Mouse (Mus musculus): ENCODE data around the gene Strada. TPM values are rescaled to one million over a fixed set of nuclear protein-coding genes. Genes with fewer than 3 reads are reported as not detected.

Strada gene
- total and polyA plus RNA-seq, 2 experiments = 1.8 to 3.9 TPM

DNA sequence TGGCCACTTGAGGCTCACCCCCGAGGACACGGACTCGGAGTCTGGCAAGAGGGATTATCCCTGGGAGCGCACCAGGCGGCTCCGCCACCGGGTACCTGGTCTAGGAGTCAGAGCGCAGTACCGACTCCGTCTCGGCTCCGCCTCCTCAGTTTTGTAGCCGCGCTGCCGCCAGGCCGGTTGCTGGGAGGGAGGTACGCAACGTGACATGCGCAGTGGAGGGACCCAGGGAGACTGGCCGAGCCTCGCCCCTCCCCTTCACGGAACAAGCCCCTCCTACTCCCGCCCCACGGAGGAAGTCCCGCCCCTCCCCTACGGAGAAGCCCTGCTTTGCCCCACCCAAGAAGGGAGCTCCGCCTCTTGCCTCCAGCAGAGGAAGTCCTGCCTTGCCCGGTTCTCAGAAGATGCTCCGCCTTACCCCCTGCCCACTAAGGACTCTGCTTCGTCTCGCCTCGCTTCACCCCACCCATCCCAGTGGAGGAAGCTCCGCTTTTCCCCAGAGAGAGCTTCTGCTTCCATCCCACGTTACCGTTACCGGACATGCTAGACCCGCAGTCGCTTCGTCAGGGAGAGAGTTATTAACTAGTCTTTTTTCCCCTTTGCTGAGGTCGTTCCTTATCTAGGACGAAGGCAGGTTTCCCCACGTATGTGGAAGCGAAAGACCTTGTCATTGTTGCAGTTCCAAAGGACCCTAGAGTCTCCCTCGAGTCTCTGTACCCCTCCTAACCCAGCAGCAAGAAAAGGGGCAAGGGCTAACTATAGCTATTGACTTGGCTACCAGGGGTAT is 8.4 kb downstream of the Strada start:
- Histone ChIP-seq H3K79me2 (ENCODE audit: control insufficient read depth, insufficient read depth, low read length) (no peaks in the 10 kb centered on the region), H3K4me3 (ENCODE audit: insufficient read depth, low read depth, low read length) (peak overlapping the region; percentile 83), H3K27ac (replicated peaks; ENCODE audit: insufficient read depth, low read depth, low read length) (peak overlapping the region; percentile 66), H3K9ac (ENCODE audit: low read depth, low read length) (peak overlapping the region; percentile 73), H3K27me3 (ENCODE audit: control insufficient read depth, insufficient read depth, low read length) (no peaks in the 10 kb centered on the region), H3K36me3 (ENCODE audit: control insufficient read depth, insufficient read depth, low read length) (peaks cover 11% of the 10 kb centered on the region), H3K4me1 (ENCODE audit: control insufficient read depth, insufficient read depth, low read length) (peaks cover 8% of the 10 kb centered on the region; the same call in 1 of the 2 replicates)
- WGBS = under 1% methylated on average over 42 of the region's 44 CpGs
- TF ChIP-seq POLR2A (IDR thresholded peaks at IDR 0.05; ENCODE audit: extremely low read depth, insufficient read depth, low read length) (peak; percentile 62; the same call in 1 of the 2 replicates), CTCF (IDR thresholded peaks at IDR 0.05; ENCODE audit: low read depth, low read length) (no peak)
- peak; percentile 92 for DNase-seq (ENCODE audit: extremely low read depth, low read depth, low spot score)

DNA sequence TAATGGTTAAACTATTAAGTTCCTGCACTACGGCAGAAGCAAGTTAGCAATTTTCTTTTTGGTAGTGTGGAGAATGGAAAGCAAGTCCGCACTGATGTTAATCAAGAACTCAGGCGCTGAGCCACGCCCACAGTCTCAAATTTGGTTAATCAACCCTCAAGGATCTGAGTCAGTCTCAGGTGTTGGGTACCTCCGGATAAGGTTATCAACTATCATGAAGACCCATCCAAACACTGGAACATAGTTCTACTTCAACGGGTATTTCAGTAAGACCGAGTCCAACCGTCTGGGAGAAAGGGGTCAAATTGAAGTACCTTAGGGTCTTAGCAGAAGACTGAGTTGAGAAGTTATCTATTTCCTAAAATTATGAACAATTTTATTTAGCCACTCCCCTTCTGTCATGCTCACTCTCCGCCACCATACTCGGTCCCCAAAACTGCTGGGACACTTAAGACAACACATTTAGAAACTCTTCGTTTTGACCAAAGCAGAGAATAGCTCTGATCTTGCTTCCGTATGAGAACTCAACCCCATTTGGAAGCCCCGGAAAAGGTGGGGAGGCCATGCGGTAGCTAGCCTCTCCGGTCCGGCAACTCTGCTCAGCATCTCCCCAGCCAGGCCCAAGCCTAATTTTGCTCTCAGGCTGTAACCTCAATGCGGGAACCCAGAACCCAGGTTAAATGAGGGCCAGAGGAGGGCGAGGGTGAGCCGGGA is 9.2 kb downstream of the Strada start:
- Histone ChIP-seq H3K9ac (ENCODE audit: low read depth, low read length) (peak overlapping the region; percentile 73), H3K27me3 (ENCODE audit: control insufficient read depth, insufficient read depth, low read length) (no peaks in the 10 kb centered on the region), H3K4me3 (ENCODE audit: insufficient read depth, low read depth, low read length) (peak overlapping the region; percentile 83), H3K27ac (replicated peaks; ENCODE audit: insufficient read depth, low read depth, low read length) (peak overlapping the region; percentile 57), H3K4me1 (ENCODE audit: control insufficient read depth, insufficient read depth, low read length) (peaks cover 8% of the 10 kb centered on the region; the same call in 1 of the 2 replicates), H3K79me2 (ENCODE audit: control insufficient read depth, insufficient read depth, low read length) (no peaks in the 10 kb centered on the region), H3K36me3 (ENCODE audit: control insufficient read depth, insufficient read depth, low read length) (peaks cover 5% of the 10 kb centered on the region; the same call in 1 of the 2 replicates)
- DNase-seq (ENCODE audit: extremely low read depth, low read depth, low spot score) = no peak
- WGBS = 12% methylated on average over 19 of the region's 19 CpGs
- TF ChIP-seq CTCF (IDR thresholded peaks at IDR 0.05; ENCODE audit: low read depth, low read length) = no peak
- TF ChIP-seq POLR2A (IDR thresholded peaks at IDR 0.05; ENCODE audit: extremely low read depth, insufficient read depth, low read length) = no peak

- H3K4me3 ChIP-seq (ENCODE audit: insufficient read depth, low read depth, low read length) = no peak overlapping the region
- no peak overlapping the region for H3K9ac ChIP-seq (ENCODE audit: low read depth, low read length)
- H3K27ac ChIP-seq (replicated peaks; ENCODE audit: insufficient read depth, low read depth, low read length) = no peak overlapping the region
Measured at GRCm38 (mm10) chr11:106192241-106192640, 9.7 kb downstream of the Strada start.

GRCm38 (mm10) chr11:106191716-106192115 is 10.3 kb downstream of the Strada start:
- Histone ChIP-seq H3K79me2 (ENCODE audit: control insufficient read depth, insufficient read depth, low read length) (no peaks in the 10 kb centered on the region), H3K9ac (ENCODE audit: low read depth, low read length) (no peak overlapping the region), H3K27ac (replicated peaks; ENCODE audit: insufficient read depth, low read depth, low read length) (no peak overlapping the region), H3K27me3 (ENCODE audit: control insufficient read depth, insufficient read depth, low read length) (no peaks in the 10 kb centered on the region), H3K36me3 (ENCODE audit: control insufficient read depth, insufficient read depth, low read length) (peaks cover 2% of the 10 kb centered on the region; the same call in 1 of the 2 replicates), H3K4me1 (ENCODE audit: control insufficient read depth, insufficient read depth, low read length) (peaks cover 8% of the 10 kb centered on the region; the same call in 1 of the 2 replicates), H3K4me3 (ENCODE audit: insufficient read depth, low read depth, low read length) (no peak overlapping the region)
- DNase-seq (ENCODE audit: extremely low read depth, low read depth, low spot score) = no peak
- 96% methylated on average over 3 of the region's 3 CpGs for WGBS
- TF ChIP-seq POLR2A (IDR thresholded peaks at IDR 0.05; ENCODE audit: extremely low read depth, insufficient read depth, low read length) (no peak), CTCF (IDR thresholded peaks at IDR 0.05; ENCODE audit: low read depth, low read length) (no peak)

More at GRCm38 (mm10) chr11:106192241-106192640, 9.7 kb downstream of the Strada start:
- Histone ChIP-seq H3K27me3 (ENCODE audit: control insufficient read depth, insufficient read depth, low read length) (no peaks in the 10 kb centered on the region), H3K79me2 (ENCODE audit: control insufficient read depth, insufficient read depth, low read length) (no peaks in the 10 kb centered on the region), H3K4me1 (ENCODE audit: control insufficient read depth, insufficient read depth, low read length) (peaks cover 8% of the 10 kb centered on the region; the same call in 1 of the 2 replicates), H3K36me3 (ENCODE audit: control insufficient read depth, insufficient read depth, low read length) (peaks cover 4% of the 10 kb centered on the region; the same call in 1 of the 2 replicates)
- TF ChIP-seq CTCF (IDR thresholded peaks at IDR 0.05; ENCODE audit: low read depth, low read length) (no peak), POLR2A (IDR thresholded peaks at IDR 0.05; ENCODE audit: extremely low read depth, insufficient read depth, low read length) (no peak)
- DNase-seq (ENCODE audit: extremely low read depth, low read depth, low spot score) = no peak
- 85% methylated on average over 5 of the region's 5 CpGs for WGBS

- no peak for DNase-seq (ENCODE audit: extremely low read depth, low read depth, low spot score)
- WGBS = 97% methylated on average over 4 of the region's 4 CpGs
Measured at GRCm38 (mm10) chr11:106187326-106187725, 14.6 kb downstream of the Strada start.

More at GRCm38 (mm10) chr11:106187326-106187725, 14.6 kb downstream of the Strada start:
- Histone ChIP-seq H3K4me1 (ENCODE audit: control insufficient read depth, insufficient read depth, low read length) (no peaks in the 10 kb centered on the region), H3K36me3 (ENCODE audit: control insufficient read depth, insufficient read depth, low read length) (peaks cover 4% of the 10 kb centered on the region; the same call in 1 of the 2 replicates), H3K9ac (ENCODE audit: low read depth, low read length) (no peak overlapping the region), H3K27ac (replicated peaks; ENCODE audit: insufficient read depth, low read depth, low read length) (no peak overlapping the region), H3K27me3 (ENCODE audit: control insufficient read depth, insufficient read depth, low read length) (no peaks in the 10 kb centered on the region), H3K4me3 (ENCODE audit: insufficient read depth, low read depth, low read length) (no peak overlapping the region), H3K79me2 (ENCODE audit: control insufficient read depth, insufficient read depth, low read length) (no peaks in the 10 kb centered on the region)
- no peak for TF ChIP-seq POLR2A (IDR thresholded peaks at IDR 0.05; ENCODE audit: extremely low read depth, insufficient read depth, low read length)
- TF ChIP-seq CTCF (IDR thresholded peaks at IDR 0.05; ENCODE audit: low read depth, low read length) = no peak
